27 mouse cellular contexts compared by ENCODE assay signal in genomic region chr9:70691772-70692693, GRCm38 (mm10). TPM values are rescaled to one million over a fixed set of nuclear protein-coding genes. Genes with fewer than 3 reads are reported as not detected.
DNase-seq lines count a peak whose midpoint lies in the region; ATAC-seq and TF ChIP-seq lines count a peak whose summit lies in the region.
"Had no signal": no experiment of that assay in that cellular context is flagged by ENCODE, and none has a peak within 500 bp of the region (broad histone marks: within the 10 kb centered on the region; RNA-seq: fewer than 3 reads in every experiment).

No protein-coding gene starts in this region.

- DNase-seq in liver, postnatal 0 days, result no peak
- no peak for DNase-seq in liver, embryonic 11.5 days (ENCODE audit: low spot score)
- DNase-seq in cerebellum, postnatal 14 days, result no peak
- no peak for DNase-seq in left cerebral cortex, postnatal 4 days
- DNase-seq: B cell, adult 2 months; cerebellum, adult 11 months; cerebellum, adult 9-11 months; forebrain, postnatal 0 days; gastrocnemius, postnatal 25 days; heart, adult 2 months; heart, postnatal 36 days; kidney, adult 9 months; kidney, postnatal 25 days; layer of hippocampus, postnatal 36 days had no signal

- WGBS in liver, postnatal 0 days (ENCODE audit: insufficient replicate concordance), result 62% methylated on average over 2 of the region's 2 CpGs
- WGBS in liver, embryonic 11.5 days, result 63% methylated on average over 2 of the region's 2 CpGs
- WGBS in heart, embryonic 11.5 days (ENCODE audit: insufficient replicate concordance), result 65% methylated on average over 2 of the region's 2 CpGs

- no peak for TF ChIP-seq EP300 in liver, postnatal 0 days (IDR thresholded peaks at IDR 0.05; ENCODE audit: low read depth)

- H3K27me3 ChIP-seq in liver, postnatal 0 days (ENCODE audit: insufficient read depth, low read length), result no peaks in the 10 kb centered on the region
- no peaks in the 10 kb centered on the region for H3K27me3 ChIP-seq in liver, embryonic 11.5 days (replicated peaks; ENCODE audit: control insufficient read depth, insufficient read depth, low read length)
- H3K27me3 ChIP-seq in megakaryocyte, embryonic 14.5 days (replicated peaks), result no peaks in the 10 kb centered on the region
- no peaks in the 10 kb centered on the region for H3K27me3 ChIP-seq in heart, embryonic 11.5 days (ENCODE audit: control insufficient read depth, insufficient read depth, low read length)
- H3K27me3 ChIP-seq: embryonic facial prominence, embryonic 12.5 days; heart, embryonic 15.5 days; intestine, embryonic 15.5 days; limb, embryonic 13.5 days; liver, embryonic 15.5 days; midbrain, embryonic 13.5 days had no signal

- no peak overlapping the region for H3K4me3 ChIP-seq in liver, postnatal 0 days (ENCODE audit: low read depth, low read length)
- H3K4me3 ChIP-seq in liver, embryonic 11.5 days (ENCODE audit: low read depth, low read length), result no peak overlapping the region
- peak overlapping the region; percentile 73 for H3K4me3 ChIP-seq in megakaryocyte, embryonic 14.5 days (replicated peaks)
- no peak overlapping the region for H3K4me3 ChIP-seq in heart, embryonic 11.5 days (ENCODE audit: low read depth, low read length)
- H3K4me3 ChIP-seq: embryonic facial prominence, embryonic 12.5 days; heart, adult 2 months; heart, embryonic 15.5 days; intestine, embryonic 15.5 days; layer of hippocampus, adult 2 months; limb, embryonic 13.5 days; liver, embryonic 15.5 days; midbrain, embryonic 13.5 days had no signal

- peaks cover 30% of the 10 kb centered on the region for H3K4me1 ChIP-seq in liver, postnatal 0 days (ENCODE audit: insufficient read depth)
- peaks cover 34% of the 10 kb centered on the region for H3K4me1 ChIP-seq in liver, embryonic 11.5 days (replicated peaks; ENCODE audit: control insufficient read depth, insufficient read depth, low read length)
- peaks cover 94% of the 10 kb centered on the region for H3K4me1 ChIP-seq in megakaryocyte, embryonic 14.5 days
- peaks cover 24% of the 10 kb centered on the region for H3K4me1 ChIP-seq in heart, embryonic 11.5 days (ENCODE audit: control insufficient read depth, insufficient read depth, low read length)
- H3K4me1 ChIP-seq: embryonic facial prominence, embryonic 12.5 days; intestine, embryonic 15.5 days had no signal

- ATAC-seq in liver, postnatal 0 days, result no peak
- no peak for ATAC-seq in liver, embryonic 11.5 days (replicated peaks; ENCODE audit: low FRiP score)
- ATAC-seq in common myeloid progenitor, adult 5-6 weeks (replicated peaks; ENCODE audit: low read depth, poor library complexity, severe bottlenecking), result peak; percentile 50
- no peak for ATAC-seq in heart, embryonic 11.5 days (replicated peaks; ENCODE audit: insufficient number of reproducible peaks, low FRiP score, low TSS enrichment)
- ATAC-seq: forebrain, postnatal 0 days; intestine, embryonic 15.5 days; midbrain, embryonic 13.5 days had no signal

- H3K4me2 ChIP-seq in liver, postnatal 0 days (ENCODE audit: low read depth, low read length), result 0 out of 2 replicates have a peak overlapping the region, but pooled peaks have one; percentile 4
- H3K4me2 ChIP-seq in liver, embryonic 11.5 days, result no peak overlapping the region
- no peak overlapping the region for H3K4me2 ChIP-seq in heart, embryonic 11.5 days
- H3K4me2 ChIP-seq: embryonic facial prominence, embryonic 12.5 days; heart, embryonic 15.5 days; hindbrain, embryonic 14.5 days; intestine, embryonic 15.5 days; limb, embryonic 13.5 days; midbrain, embryonic 13.5 days had no signal

- no peaks in the 10 kb centered on the region for H3K36me3 ChIP-seq in liver, postnatal 0 days (replicated peaks; ENCODE audit: insufficient read depth, low read length)
- no peaks in the 10 kb centered on the region for H3K36me3 ChIP-seq in liver, embryonic 11.5 days (ENCODE audit: control insufficient read depth, insufficient read depth, low read length)
- H3K36me3 ChIP-seq in megakaryocyte, embryonic 14.5 days (replicated peaks; ENCODE audit: low read length), result peaks cover 6% of the 10 kb centered on the region
- H3K36me3 ChIP-seq in heart, embryonic 11.5 days (ENCODE audit: control insufficient read depth, insufficient read depth, low read length), result no peaks in the 10 kb centered on the region
- H3K36me3 ChIP-seq: embryonic facial prominence, embryonic 12.5 days; heart, embryonic 15.5 days; intestine, embryonic 15.5 days; limb, embryonic 13.5 days; midbrain, embryonic 13.5 days had no signal

- H3K27ac ChIP-seq in liver, postnatal 0 days (ENCODE audit: low read depth), result no peak overlapping the region
- H3K27ac ChIP-seq in liver, embryonic 11.5 days (ENCODE audit: low read depth, low read length), result no peak overlapping the region
- no peak overlapping the region for H3K27ac ChIP-seq in heart, embryonic 11.5 days (ENCODE audit: low read depth, low read length)
- H3K27ac ChIP-seq: embryonic facial prominence, embryonic 12.5 days; heart, adult 2 months; heart, embryonic 15.5 days; hindbrain, embryonic 14.5 days; intestine, embryonic 15.5 days; layer of hippocampus, adult 2 months; limb, embryonic 13.5 days; macrophage; midbrain, embryonic 13.5 days had no signal

- intact Hi-C loops in left cerebral cortex, postnatal 4 days (cut with DNase I), result no loop called here

- H3K9me3 ChIP-seq in liver, postnatal 0 days (ENCODE audit: low read length), result no peaks in the 10 kb centered on the region
- H3K9me3 ChIP-seq in liver, embryonic 11.5 days (ENCODE audit: control insufficient read depth, low read length), result no peaks in the 10 kb centered on the region
- no peaks in the 10 kb centered on the region for H3K9me3 ChIP-seq in megakaryocyte, embryonic 14.5 days
- no peaks in the 10 kb centered on the region for H3K9me3 ChIP-seq in heart, embryonic 11.5 days (replicated peaks; ENCODE audit: control insufficient read depth, low read length)
- H3K9me3 ChIP-seq: embryonic facial prominence, embryonic 12.5 days; heart, embryonic 15.5 days; intestine, embryonic 15.5 days; limb, embryonic 13.5 days; liver, embryonic 15.5 days; midbrain, embryonic 13.5 days had no signal

- no peak for TF ChIP-seq CTCF in liver, postnatal 0 days (IDR thresholded peaks at IDR 0.05; ENCODE audit: low read depth)

- no peak overlapping the region for H3K9ac ChIP-seq in liver, postnatal 0 days (replicated peaks)
- no peak overlapping the region for H3K9ac ChIP-seq in liver, embryonic 11.5 days (ENCODE audit: low read depth, low read length)
- H3K9ac ChIP-seq in heart, embryonic 11.5 days (ENCODE audit: low read depth, low read length), result no peak overlapping the region
- H3K9ac ChIP-seq: embryonic facial prominence, embryonic 12.5 days; forebrain, postnatal 0 days; heart, embryonic 15.5 days; hindbrain, embryonic 14.5 days; intestine, embryonic 15.5 days; limb, embryonic 13.5 days; liver, embryonic 15.5 days; midbrain, embryonic 13.5 days had no signal

RNA-seq across cellular contexts. Expression of gene Adam10, which starts 13.2 kb away (rescaled TPM):
- 30.3 and 36.7 TPM in 2 replicates for polyA plus RNA-seq in liver, postnatal 0 days (2015; fragmentation: Nextera tagmentation; extraction: Ambion mirVana)
- 74.2 and 82.2 TPM in 2 replicates for polyA plus RNA-seq in liver, embryonic 11.5 days (2014; fragmentation: Nextera tagmentation; extraction: Ambion mirVana)
- 82.0 and 101 TPM in 2 replicates for total RNA-seq in common myeloid progenitor, adult 5-6 weeks (2017)
- 25.9 and 40.9 TPM in 2 replicates for polyA plus RNA-seq in megakaryocyte, embryonic 14.5 days (2012; ENCODE audit: insufficient read depth, low replicate concordance)
- total RNA-seq in left cerebral cortex, postnatal 4 days (2021), result 100 to 1,000 TPM in 1 of 2 experiments, 10 to 100 TPM in 1; 94.5 to 105 TPM
- polyA plus RNA-seq in heart, embryonic 11.5 days (2014; fragmentation: Nextera tagmentation; extraction: Ambion mirVana), result 70.2 and 80.2 TPM in 2 replicates

RNA-seq across cellular contexts. Expression of gene Mindy2, which starts 35.1 kb away (rescaled TPM):
- 8.2 and 9.0 TPM in 2 replicates for polyA plus RNA-seq in liver, postnatal 0 days (2015; fragmentation: Nextera tagmentation; extraction: Ambion mirVana)
- polyA plus RNA-seq in liver, embryonic 11.5 days (2014; fragmentation: Nextera tagmentation; extraction: Ambion mirVana), result 11.4 and 13.4 TPM in 2 replicates
- 12.0 and 15.4 TPM in 2 replicates for total RNA-seq in common myeloid progenitor, adult 5-6 weeks (2017)
- 7.9 and 16.7 TPM in 2 replicates for polyA plus RNA-seq in megakaryocyte, embryonic 14.5 days (2012; ENCODE audit: insufficient read depth, low replicate concordance)
- total RNA-seq in left cerebral cortex, postnatal 4 days (2021), result 10 to 100 TPM; 32.2 to 33.1 TPM
- polyA plus RNA-seq in heart, embryonic 11.5 days (2014; fragmentation: Nextera tagmentation; extraction: Ambion mirVana), result 9.0 and 9.7 TPM in 2 replicates

RNA-seq across cellular contexts. Expression of gene Gm10642, which starts 36.0 kb away (rescaled TPM):
- 2.6 and 3.0 TPM in 2 replicates for polyA plus RNA-seq in liver, postnatal 0 days (2015; fragmentation: Nextera tagmentation; extraction: Ambion mirVana)
- polyA plus RNA-seq in liver, embryonic 11.5 days (2014; fragmentation: Nextera tagmentation; extraction: Ambion mirVana), result 0.48 and 0.65 TPM in 2 replicates
- total RNA-seq in common myeloid progenitor, adult 5-6 weeks (2017), result 0.63 TPM in 1 of 2 replicates, not detected in the other
- 29.1 and 84.4 TPM in 2 replicates for polyA plus RNA-seq in megakaryocyte, embryonic 14.5 days (2012; ENCODE audit: insufficient read depth, low replicate concordance)
- 1 to 10 TPM in 1 of 2 experiments, under 1 TPM in 1; 0.58 to 1.3 TPM for total RNA-seq in left cerebral cortex, postnatal 4 days (2021)
- polyA plus RNA-seq in heart, embryonic 11.5 days (2014; fragmentation: Nextera tagmentation; extraction: Ambion mirVana), result not detected in 2 replicates
- total RNA-seq: monocyte, adult 5-6 weeks had no signal
